Mouse (Mus musculus) small intestine, adult 2 months (tissue): ENCODE measurements around the gene Klhdc8b.

ENCODE experiments used
- CTCF ChIP-seq: fragments of 200-500 bp; IDR thresholded peaks from 2 replicates; pipeline ENCODE4 v1.5.1; 2012; ENCODE audit warnings: low read depth, mild to moderate bottlenecking, control low read depth, inconsistent platforms, low read length, moderate library complexity, mixed read lengths; ENCODE audit not compliant: insufficient replicate concordance, insufficient read length; ENCODE audit errors: extremely low read depth
- POLR2A ChIP-seq: fragments of 200-500 bp; IDR thresholded peaks from 2 replicates; pipeline ENCODE4 v1.6.1; 2012; ENCODE audit warnings: low read depth, mild to moderate bottlenecking, control low read depth, inconsistent platforms, low read length, moderate library complexity

GRCm38 (mm10) chr9:108483051-108483790 lies 21.8 kb upstream of the Klhdc8b start:
- no peak for TF ChIP-seq CTCF
- no peak for TF ChIP-seq POLR2A
